Mouse (Mus musculus) heart, adult 2 months (tissue): ENCODE measurements around the gene Pnlip. TPM values are rescaled to one million over a fixed set of nuclear protein-coding genes. Genes with fewer than 3 reads are reported as not detected.

Experiments used
- DNase-seq, 2 experiments: peaks; one replicate each; pipeline ENCODE4 v3.0.0; 2021
- H3K27ac ChIP-seq: fragments of 200-600 bp; 2 replicates; pipeline ENCODE4 v1.8.1; 2022
- H3K27me3 ChIP-seq: fragments of 200-500 bp; 2 replicates; pipeline ENCODE4 v1.6.1; 2012; ENCODE audit warnings: mild to moderate bottlenecking, low read length, inconsistent platforms, mixed read lengths; ENCODE audit not compliant: control insufficient read depth, insufficient read depth
- H3K36me3 ChIP-seq: fragments of 200-500 bp; 2 replicates; pipeline ENCODE4 v1.6.1; 2012; ENCODE audit warnings: low read length, inconsistent platforms; ENCODE audit not compliant: control insufficient read depth, insufficient read depth
- H3K4me1 ChIP-seq: fragments of 200-500 bp; 2 replicates; pipeline ENCODE4 v1.6.1; 2011; ENCODE audit warnings: low read length; ENCODE audit not compliant: control insufficient read depth, insufficient read depth
- H3K4me3 ChIP-seq: fragments of 200-600 bp; 2 replicates; pipeline ENCODE4 v1.8.1; 2022
- H3K79me2 ChIP-seq: fragments of 200-500 bp; replicated peaks from 2 replicates; pipeline ENCODE4 v1.6.1; 2012; ENCODE audit warnings: mild to moderate bottlenecking, inconsistent platforms, low read length, moderate library complexity, mixed read lengths; ENCODE audit not compliant: control insufficient read depth, insufficient read depth
- H3K9ac ChIP-seq: fragments of 200-500 bp; 2 replicates; pipeline ENCODE4 v1.6.1; 2012; ENCODE audit warnings: low read depth, mild to moderate bottlenecking, control low read depth, inconsistent platforms, low read length, mixed read lengths
- CTCF ChIP-seq: fragments of 200-600 bp; IDR thresholded peaks from 2 replicates; pipeline ENCODE4 v1.8.1; 2022; ENCODE audit warnings: antibody characterized with exemption, mild to moderate bottlenecking, moderate library complexity
- EP300 ChIP-seq: fragments of 200-500 bp; IDR thresholded peaks from 2 replicates; pipeline ENCODE4 v1.6.1; 2011; ENCODE audit warnings: low read depth, low read length, control low read depth; ENCODE audit not compliant: insufficient read depth
- POLR2A ChIP-seq: fragments of 200-500 bp; IDR thresholded peaks from 2 replicates; pipeline ENCODE4 v1.6.1; 2011; ENCODE audit warnings: mild to moderate bottlenecking, low read depth, low read length, control low read depth; ENCODE audit not compliant: insufficient read depth
- WGBS: fragments of 180-500 bp; shearing (Covaris S2); methylation state at CpG from one replicate; pipeline ENCODE4 v1.1.7; 2018; 5-methylcytosine and 5-hydroxymethylcytosine counted together
- intact Hi-C: fragments of 180-260 bp; cut with DNase I; formaldehyde crosslinking; loops from one replicate; pipeline ENCODE4 v1.15.1; 2025
- polyA plus RNA-seq: library from polyadenylated mRNA; depleted of rRNA; stranded (reverse); fragments of >200 nt; gene quantifications from 2 replicates; pipeline ENCODE4 v1.2.3, GENCODE M21; 2012
- total RNA-seq, 2 experiments: library from RNA; stranded (reverse); gene quantifications; 2 replicates each; pipeline ENCODE4 v1.2.3; 2021

Gene Pnlip
- total and polyA plus RNA-seq, 3 experiments, result not detected

DNA sequence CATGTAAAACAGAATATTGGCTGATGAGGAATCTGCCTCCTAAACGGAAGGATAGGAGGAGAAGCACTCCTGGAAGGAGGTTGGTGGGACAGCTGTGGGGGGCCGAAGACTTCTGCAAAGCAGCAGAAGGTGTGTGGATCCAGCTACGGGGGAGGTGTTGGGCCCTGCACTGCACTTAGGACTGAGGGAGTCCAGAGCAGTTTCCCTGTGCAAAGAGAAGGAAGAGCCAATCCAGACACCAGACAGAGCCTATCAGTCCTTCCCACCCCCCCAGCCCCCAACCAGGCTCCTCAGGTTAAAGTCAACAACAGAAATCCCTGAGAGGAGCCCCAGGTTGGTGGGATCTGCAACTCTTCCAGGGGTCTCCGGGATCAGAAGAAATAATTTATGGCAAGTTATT is 27.5 kb upstream of the Pnlip start:
- Histone ChIP-seq H3K4me1 (no peaks in the 10 kb centered on the region), H3K9ac (no peak overlapping the region), H3K4me3 (no peak overlapping the region), H3K27ac (no peak overlapping the region), H3K36me3 (no peaks in the 10 kb centered on the region), H3K27me3 (no peaks in the 10 kb centered on the region), H3K79me2 (no peaks in the 10 kb centered on the region)
- 71% methylated on average over 4 of the region's 4 CpGs for WGBS
- no peak for DNase-seq
- TF ChIP-seq POLR2A (no peak), CTCF (no peak), EP300 (no peak)
- intact Hi-C loops, result loop anchor here (5.0 to 10.0 kb wide), 2 partner anchors 880 to 967 kb away; no protein-coding TSS in a partner anchor

DNA sequence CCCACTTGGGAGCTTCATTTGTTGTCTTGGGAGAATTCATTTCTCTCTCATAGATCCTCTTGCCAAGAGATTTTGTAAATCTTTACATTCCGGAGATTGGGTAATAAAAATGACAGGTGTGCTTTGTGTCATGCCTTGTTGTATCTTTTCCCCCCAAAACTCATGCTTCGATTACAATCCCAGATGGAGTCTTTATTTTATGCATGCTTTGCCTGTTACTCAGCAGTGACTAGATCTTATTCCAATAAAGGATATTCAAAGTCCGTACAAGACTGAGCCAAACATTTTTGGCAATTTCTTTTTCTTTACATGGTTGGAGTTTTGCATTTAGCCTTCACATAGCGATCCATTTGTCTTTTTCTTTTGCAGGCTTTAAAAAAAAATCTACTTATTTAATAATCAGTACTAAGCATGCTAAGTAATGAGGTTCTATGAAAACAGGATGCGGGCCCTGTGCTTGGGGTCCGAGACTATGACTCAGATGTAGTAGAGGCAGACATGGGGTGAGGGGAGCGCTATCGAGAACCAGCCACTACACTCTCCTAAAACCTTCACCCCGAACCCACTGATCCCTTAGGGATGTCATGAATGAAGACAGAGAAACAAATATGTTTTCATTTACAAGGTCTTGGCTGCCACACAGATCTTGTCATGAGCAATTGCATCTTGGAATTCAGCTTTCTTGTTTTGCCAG is 26.9 kb upstream of the Pnlip start:
- H3K4me3 ChIP-seq, result no peak overlapping the region
- intact Hi-C loops, result loop anchor here (5.0 to 10.0 kb wide), 2 partner anchors 881 to 968 kb away; no protein-coding TSS in a partner anchor
- no peak overlapping the region for H3K9ac ChIP-seq
- no peaks in the 10 kb centered on the region for H3K36me3 ChIP-seq
- no peak for TF ChIP-seq EP300
- no peaks in the 10 kb centered on the region for H3K4me1 ChIP-seq
- 79% methylated on average over 9 of the region's 9 CpGs for WGBS
- H3K27ac ChIP-seq, result no peak overlapping the region
- no peak for DNase-seq
- no peaks in the 10 kb centered on the region for H3K79me2 ChIP-seq
- H3K27me3 ChIP-seq, result no peaks in the 10 kb centered on the region

DNA sequence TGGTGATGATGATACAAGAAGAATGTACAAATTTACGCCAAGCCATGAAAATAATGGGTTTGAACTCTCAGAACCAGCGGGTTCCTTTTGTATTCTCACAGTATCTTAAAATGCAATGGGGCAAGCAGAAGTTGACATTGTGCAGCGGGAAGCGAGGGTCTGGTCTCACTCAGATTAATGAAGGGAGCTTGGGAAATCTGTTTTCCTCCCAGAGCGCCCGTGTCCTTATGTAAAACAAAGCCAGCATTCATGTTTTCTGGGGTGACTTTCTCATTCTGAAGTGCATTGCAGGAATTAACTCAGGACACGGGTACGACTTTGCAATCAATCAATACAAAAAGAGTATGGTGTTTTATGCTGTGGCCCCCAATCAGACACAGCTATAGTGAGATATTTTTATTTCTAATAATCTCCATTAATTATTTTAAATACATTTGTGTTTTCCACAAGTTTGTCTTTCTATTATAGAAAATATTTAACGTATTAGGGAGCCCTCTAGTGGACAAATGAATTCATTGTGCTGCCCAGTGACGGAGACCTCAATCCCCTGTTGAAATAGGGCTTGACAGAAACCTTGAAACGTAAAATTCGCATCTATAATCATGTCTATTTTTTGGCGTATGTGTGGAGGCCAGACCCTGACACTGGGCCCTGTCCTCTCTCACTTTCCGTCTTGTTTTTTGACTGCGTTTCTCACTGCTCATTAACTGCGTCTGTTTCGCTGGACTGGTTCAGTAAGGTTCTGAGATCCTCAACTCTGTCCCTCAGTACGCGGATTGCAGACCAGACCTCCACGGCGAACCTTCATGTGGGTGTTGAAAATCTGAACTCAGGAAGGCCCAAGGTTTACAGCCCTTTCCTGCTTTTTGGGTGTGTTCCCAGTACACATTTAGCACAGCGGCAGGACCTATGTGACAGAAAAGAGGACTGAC is 24.6 kb upstream of the Pnlip start:
- no peak overlapping the region for H3K27ac ChIP-seq
- WGBS, result 40% methylated on average over 22 of the region's 22 CpGs
- TF ChIP-seq EP300, result no peak
- TF ChIP-seq POLR2A, result no peak
- TF ChIP-seq CTCF, result peak; percentile 81
- H3K4me1 ChIP-seq, result no peaks in the 10 kb centered on the region
- intact Hi-C loops, result loop anchor here (5.0 to 10.0 kb wide), 2 partner anchors 883 to 970 kb away; no protein-coding TSS in a partner anchor
- H3K27me3 ChIP-seq, result no peaks in the 10 kb centered on the region
- no peaks in the 10 kb centered on the region for H3K36me3 ChIP-seq
- H3K79me2 ChIP-seq, result no peaks in the 10 kb centered on the region
- H3K9ac ChIP-seq, result no peak overlapping the region
- H3K4me3 ChIP-seq, result no peak overlapping the region
- DNase-seq, result no peak

DNA sequence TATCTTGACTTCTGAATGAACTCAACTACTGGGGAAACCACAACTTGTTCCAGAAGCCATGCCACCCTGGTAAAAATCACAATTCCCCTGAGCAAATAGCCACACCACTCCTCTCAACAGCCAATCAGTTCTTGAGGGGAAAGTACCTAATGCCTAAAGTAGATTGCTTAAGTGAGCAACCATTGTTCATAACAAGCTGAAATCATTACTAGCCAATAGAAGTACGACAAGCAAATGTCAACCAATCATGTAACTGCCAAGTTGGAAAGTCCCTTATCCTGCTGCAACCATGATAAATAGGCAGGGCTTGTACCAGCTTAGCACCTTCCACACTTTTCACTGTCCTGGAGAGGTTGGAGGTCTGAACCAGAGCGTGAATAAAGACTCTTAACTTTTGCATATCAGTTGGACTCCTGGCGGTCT is 22.9 kb upstream of the Pnlip start:
- H3K36me3 ChIP-seq, result no peaks in the 10 kb centered on the region
- WGBS, result 79% methylated on average over 3 of the region's 3 CpGs
- intact Hi-C loops, result loop anchor here (5.0 to 10.0 kb wide), 2 partner anchors 885 to 972 kb away; no protein-coding TSS in a partner anchor
- no peaks in the 10 kb centered on the region for H3K4me1 ChIP-seq
- no peak for DNase-seq
- TF ChIP-seq CTCF (no peak), EP300 (no peak), POLR2A (no peak)
- no peak overlapping the region for H3K4me3 ChIP-seq
- H3K9ac ChIP-seq, result no peak overlapping the region
- H3K79me2 ChIP-seq, result no peaks in the 10 kb centered on the region
- no peak overlapping the region for H3K27ac ChIP-seq
- no peaks in the 10 kb centered on the region for H3K27me3 ChIP-seq

DNA sequence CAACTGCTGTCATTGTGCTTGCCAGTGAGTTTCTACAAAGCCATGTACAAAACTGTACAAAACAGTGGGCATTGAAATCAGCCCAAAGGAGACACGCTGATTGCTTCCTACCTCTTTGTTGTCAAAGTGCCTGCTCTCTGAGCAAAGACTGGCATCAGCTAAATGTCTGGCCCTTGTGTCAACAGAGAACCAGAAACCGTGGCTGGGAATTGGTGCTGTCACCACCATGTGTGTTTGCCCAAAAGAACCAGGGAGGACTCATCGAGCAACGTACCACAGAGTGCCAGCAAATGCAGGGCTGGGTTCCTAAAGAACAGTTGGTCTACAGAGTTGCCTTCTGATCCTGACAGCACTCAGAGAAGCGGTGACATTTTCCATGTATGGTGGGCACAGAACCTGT is 2.3 kb upstream of the Pnlip start:
- no peak for DNase-seq
- H3K4me3 ChIP-seq, result no peak overlapping the region
- H3K9ac ChIP-seq, result no peak overlapping the region
- no peaks in the 10 kb centered on the region for H3K36me3 ChIP-seq
- H3K27me3 ChIP-seq, result no peaks in the 10 kb centered on the region
- no peaks in the 10 kb centered on the region for H3K79me2 ChIP-seq
- H3K4me1 ChIP-seq, result no peaks in the 10 kb centered on the region
- no peak overlapping the region for H3K27ac ChIP-seq
- intact Hi-C loops, result no loop called here
- TF ChIP-seq CTCF, result no peak
- no peak for TF ChIP-seq EP300
- TF ChIP-seq POLR2A, result no peak
- 78% methylated on average over 5 of the region's 5 CpGs for WGBS
